Mouse (Mus musculus) thymus, postnatal 14 days (tissue): ENCODE measurements around the gene Ly6g6c.

Experiments
- DNase-seq: peaks from one replicate; pipeline ENCODE4 v3.0.0; 2021

The Ly6g6c gene

DNA sequence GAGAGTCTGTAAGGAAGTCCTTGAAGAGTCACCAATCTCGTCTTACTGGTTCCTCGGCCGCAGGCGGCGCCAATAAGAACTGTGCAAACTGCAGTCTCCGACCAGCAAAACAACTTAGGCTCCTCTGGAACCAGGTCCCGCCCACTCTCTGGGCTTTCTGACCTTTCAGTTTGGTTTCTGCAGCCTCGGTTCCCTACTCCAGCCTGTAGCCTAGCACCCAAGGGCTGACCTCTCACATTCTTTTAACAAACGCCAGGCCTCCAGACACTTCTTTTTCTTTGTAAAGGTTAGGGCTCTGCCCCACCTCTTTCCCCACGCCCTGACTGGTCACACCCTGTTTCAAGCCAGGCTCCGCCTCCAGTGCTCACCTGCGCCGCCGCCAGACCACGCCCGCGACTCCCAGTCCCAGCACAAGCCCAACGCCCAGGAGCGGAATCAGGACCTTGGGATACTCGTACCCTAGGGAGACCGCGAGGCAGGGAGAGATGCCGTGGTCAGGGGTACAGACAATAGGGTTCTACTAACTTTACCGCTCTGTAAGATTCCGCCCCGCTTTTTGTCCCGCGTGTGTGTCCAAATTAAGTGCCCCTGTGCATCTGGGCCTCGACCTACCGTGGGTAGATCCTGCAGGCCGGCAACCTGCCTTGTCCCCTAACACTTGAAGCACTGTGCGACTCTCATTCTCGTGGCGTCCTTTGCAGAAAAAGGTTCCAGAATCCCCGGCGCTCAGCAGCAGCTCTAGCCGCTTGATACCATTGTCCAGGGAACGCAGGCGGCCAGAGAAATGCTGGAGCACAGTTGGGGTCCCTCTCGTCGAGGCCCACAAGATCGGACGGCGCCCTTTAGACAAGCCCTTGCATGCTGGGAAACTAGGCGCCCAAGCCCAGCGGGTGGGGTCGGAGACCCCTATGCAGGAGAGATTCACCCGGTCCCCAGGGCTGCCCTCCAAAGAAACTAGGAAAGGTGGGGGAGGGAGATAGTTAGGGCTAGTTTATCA, at the start of gene Ly6g6c:
Ly6g6c (plus strand) TSS at position 438 of the 997 bp plus-strand sequence.
- peak; percentile 42 for DNase-seq

GRCm38 (mm10) chr17:35016376-35016775, 48.8 kb upstream of the Ly6g6c start, which contains the start of gene Vwa7:
Vwa7 (plus strand) TSS chr17:35016579.
- no peak for DNase-seq

DNA sequence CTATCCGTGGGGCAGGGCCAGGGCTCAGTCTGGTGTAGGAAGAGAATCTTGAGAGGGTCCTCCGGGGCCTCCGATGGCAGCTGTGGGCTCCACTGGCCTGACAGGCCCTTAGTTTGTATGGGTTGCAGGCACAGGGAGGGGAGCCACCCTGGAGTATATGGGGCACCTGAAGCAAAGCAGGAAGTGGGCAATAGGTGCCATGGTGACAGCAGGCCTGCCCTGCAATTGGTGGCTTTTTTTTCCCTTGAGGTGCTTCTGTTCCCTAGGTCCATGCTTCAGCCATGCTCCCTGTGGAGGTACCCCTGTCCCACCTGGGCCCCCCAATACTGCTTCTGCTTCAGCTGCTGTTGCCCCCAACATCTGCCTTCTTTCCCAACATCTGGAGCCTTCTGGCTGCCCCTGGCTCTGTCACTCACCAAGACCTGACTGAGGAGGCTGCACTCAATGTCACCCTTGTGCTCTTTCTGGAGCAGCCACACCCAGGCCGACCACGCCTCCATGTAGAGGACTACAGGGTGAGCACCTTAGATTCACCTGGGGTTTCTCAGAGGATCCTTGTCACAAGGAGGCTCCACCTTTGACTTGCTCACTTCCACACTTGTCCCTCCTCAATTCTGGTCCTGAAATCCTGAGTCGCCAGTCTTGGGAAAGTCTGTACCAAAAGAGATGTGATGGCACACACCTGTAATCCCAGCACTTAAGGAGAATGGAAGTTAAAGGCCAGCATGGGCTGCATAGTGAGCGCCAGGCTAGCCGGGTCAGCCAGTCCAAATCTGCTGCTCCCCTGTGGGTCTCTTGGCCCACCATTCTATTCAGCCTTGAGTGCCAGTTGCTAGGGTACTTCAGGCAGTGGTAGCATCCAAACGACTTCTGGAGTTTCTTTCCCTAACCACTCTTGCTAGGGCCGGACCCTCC, 48.1 kb upstream of the Ly6g6c start:
- DNase-seq: peak; percentile 47

DNA sequence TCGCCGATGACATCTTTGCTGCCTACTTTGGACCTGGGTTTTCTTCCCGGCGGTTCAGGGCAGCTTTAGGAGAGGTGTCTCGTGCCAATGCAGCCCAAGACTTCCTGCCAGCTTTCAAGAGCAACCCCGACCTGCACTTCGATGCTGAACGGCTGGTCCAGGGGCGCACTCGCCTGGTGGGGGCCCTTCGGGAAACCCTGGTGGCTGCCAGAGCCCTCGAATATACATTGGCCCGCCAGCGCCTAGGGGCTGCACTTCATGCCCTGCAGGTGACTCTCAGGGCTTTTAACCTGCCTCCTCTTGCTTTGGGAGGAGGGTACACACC, 47.5 kb upstream of the Ly6g6c start:
- no peak for DNase-seq

GRCm38 (mm10) chr17:35018171-35018570, 47.0 kb upstream of the Ly6g6c start:
- DNase-seq: no peak

DNA sequence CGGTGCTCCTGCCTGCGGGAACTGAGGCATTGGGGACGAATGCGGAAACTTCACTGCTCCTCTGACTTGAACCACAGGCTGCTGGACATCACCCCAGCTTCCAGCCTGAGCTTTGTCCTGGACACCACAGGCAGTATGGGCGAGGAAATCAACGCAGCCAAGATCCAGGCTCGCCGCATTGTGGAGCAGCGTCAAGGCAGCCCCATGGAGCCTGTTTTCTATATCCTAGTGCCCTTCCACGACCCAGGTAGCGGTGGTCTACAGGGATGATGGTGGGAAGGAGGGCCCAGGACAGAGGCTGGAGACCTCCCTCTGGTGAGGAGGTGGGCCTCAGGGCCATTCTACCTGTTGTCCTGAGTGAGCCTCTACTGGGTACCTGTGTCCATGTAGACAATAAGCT, 45.3 kb upstream of the Ly6g6c start:
- DNase-seq: no peak

GRCm38 (mm10) chr17:35020551-35020950, 44.6 kb upstream of the Ly6g6c start:
- DNase-seq: no peak

DNA sequence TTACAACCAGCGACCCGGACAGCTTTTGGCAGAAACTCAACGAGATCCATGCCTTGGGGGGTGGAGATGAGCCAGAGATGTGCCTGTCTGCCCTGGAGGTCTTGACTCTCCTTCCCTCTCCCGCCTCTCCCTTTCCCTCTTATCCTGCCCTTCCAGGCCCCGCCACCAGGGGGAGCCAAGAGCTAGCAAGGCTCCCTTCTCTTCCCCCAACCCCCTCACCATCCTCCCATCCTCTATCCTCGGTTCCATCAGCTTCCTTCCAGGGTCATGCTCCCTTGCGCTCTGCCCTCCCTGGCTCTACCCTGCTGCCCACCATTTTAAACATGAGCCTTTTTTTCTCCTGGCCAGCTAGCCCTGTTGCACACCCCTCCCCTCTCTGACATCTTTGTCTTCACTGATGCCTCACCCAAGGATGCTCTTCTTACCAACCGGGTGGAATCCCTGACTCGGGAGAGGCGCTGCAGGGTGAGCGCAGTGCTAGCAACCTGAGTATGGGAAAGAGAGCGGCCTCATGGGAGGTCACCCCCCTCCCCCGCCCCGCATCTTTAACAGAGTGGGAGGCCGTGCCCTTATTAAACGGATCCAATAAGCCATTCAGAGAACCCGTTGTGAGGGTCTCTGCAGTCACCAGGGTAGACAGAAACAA, 43.9 kb upstream of the Ly6g6c start:
- DNase-seq: peak; percentile 94

DNA sequence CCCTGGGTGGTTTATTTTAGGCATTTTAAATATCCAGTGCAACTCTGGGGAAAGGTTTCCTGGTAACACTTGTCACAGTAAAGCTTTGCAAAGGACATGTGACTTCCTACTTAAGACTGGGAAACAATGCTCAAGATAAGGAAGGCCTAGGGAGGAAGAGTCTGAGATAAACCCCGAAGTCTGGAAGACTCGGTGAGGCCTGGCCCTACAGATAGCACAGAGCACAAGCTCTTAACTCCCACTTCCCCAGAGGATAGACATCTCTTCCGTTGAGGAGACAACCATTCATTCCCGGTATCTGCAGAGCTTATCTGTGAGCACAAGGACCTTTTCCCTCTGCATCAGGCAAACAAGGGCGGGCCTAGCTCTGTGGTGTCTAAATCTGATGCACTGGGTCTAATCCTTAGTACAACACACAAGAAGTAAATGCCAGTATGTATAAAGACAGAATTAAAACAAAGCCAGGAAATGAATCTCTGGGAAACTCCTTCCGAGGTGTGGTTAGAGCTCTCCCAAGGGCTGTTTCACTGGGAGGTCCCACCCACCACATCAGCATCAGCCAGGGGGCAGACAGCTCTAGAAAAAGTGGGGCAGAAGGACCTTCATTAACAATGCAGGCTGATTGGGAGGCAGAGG, 43.2 kb upstream of the Ly6g6c start:
- no peak for DNase-seq

GRCm38 (mm10) chr17:35022541-35023060, 42.6 kb upstream of the Ly6g6c start:
- no peak for DNase-seq

GRCm38 (mm10) chr17:35023221-35023620, 42.0 kb upstream of the Ly6g6c start:
- DNase-seq: no peak

GRCm38 (mm10) chr17:35023756-35024155, 41.4 kb upstream of the Ly6g6c start:
- DNase-seq: no peak

GRCm38 (mm10) chr17:35024261-35024660, 40.9 kb upstream of the Ly6g6c start:
- no peak for DNase-seq

DNA sequence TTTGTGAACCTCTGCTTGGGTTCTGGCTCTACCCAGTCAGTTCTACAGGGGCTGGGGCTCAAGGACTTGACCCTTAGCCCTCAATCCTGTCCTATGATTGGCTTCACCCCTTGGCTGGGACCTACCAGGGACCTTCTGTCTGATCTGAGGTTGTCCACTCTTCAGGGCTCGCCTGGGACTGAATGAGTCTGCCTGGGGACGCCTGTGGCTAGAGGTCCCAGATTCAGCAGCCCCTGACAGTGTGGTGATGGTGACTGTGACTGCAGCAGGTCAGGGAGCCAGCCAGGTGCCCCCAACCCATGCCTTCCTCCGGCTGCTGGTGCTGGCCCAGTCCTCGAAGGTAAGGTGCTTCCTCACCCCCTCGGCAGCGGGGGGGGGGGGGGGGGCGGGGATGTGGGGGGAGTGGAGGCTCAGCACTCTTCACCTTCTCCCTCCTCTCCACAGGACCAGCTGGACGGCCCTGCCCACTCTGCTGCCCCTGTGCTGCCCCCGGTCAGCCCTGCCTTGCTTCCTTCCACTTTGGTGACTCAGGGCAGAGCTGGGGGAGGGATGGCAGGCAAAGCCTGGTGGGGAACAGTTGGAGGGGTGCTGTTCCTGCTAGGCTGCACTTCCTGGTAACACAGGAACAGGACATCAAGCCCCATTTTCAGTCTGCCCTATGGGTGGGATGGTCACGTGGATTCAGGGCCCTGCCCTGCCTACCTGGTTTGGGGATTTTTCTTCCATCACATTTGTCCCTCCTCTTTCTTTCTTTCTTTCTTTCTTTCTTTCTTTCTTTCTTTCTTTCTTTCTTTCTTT, 40.3 kb upstream of the Ly6g6c start:
- no peak for DNase-seq

GRCm38 (mm10) chr17:35026206-35026605, 39.0 kb upstream of the Ly6g6c start:
- no peak for DNase-seq

DNA sequence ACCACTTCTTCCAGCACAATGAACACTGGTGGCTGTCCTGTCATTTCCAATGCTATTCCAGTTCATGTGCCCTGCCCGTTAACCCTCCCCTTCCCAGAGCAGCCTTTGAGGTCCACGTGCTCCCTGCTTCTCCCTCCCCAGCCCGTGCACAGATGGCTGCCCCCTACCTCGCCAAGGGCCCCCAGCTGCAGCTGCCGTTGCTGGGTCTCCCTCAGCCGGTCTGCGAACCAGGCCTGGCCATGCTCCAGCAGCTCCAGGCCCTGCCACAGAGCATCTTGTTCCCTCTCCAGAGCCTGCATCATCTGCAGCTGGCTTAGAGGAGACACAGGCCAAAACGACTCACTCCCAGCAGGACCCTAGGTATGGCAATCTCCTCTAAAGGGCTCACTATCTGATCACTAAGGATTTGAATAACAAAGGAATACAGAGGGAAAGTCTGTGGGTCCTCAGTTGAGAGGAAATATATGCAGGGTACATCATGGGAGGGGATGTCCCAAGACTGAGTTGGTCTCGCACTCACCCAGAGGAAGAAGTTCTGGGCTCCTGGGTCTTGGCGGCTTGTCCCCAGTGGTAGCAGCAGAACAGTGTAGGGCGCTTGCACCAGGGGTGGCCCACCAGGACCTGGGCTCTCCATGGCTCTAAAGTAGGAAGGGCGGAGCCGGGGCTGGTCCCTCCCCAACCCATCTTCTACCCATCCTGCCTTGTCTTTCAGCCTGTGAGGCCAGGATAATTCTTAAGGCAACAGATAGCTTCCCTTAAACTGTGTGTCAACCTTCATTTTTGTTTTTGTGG, 37.7 kb upstream of the Ly6g6c start, which contains the start of gene Sapcd1:
Sapcd1 (minus strand) TSS at position 740 of the 792 bp plus-strand sequence.
- DNase-seq: peak; percentile 39

DNA sequence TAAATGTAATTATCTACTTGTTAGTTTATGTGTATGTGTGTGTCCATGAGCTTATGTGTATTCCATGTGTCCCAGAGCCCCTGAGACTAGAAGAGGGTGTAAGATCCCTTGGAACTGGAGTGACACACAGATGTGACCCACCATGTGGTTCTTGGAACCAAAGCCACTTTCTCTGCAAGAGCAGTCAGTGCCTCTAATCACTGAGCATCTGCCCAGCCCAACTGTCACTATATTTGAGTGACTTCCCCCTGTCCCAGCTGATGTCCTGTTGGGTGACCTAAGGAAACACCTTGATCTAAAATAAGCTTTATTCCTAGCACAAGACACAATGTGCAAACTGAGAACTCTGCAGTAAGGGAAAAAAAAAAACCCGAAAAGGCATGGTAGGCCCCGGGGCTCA, 36.9 kb upstream of the Ly6g6c start:
- DNase-seq: no peak

DNA sequence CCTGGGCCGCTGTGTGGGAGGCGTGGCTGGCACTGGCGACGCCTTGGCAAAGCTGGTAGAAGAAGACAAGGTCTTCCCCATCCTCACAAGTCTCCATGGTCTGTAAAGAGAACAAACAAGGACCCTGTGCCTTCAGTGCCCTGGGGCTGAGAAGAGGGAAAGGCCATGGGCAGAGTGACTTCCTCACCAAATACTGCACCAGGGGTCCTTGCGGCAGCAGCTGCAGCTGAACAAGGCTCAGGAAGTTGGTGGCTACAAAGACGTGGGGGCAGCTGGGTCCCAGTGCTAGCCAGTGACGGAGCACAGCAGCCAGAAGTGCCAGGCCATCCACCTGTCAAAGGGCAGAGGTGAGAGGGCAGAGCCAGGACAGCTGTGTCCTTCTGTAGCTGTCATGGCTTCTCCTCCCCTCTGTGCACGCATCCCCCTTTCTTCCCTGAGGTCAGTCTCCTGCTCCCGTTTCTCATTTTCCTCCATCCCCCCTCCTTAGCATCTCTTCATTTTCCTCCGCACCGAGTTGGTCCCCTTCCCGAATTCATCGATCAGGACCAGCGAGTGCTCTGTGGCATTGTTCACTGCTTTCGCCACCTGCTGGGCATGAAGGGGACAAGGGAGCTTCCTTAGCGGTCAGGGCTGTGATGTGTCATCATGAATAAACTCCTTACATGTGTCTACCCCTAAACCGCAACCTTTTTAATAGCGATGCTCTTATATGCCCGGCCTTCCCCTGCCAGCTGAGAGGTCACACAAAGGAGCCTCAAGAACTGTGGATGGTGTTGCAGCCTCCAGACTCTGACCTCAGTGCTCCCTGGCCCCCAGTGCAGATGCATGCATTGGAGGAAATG, 35.3 kb upstream of the Ly6g6c start:
- peak; percentile 66 for DNase-seq

- DNase-seq: no peak
Measured at GRCm38 (mm10) chr17:35031272-35031671, 33.9 kb upstream of the Ly6g6c start.
